Mouse (Mus musculus) lung, adult 2 months (tissue): Measurements from ENCODE around the gene Vwa5b1.

Experiments
- CTCF ChIP-seq: fragments of 200-500 bp; IDR thresholded peaks from 2 replicates; pipeline ENCODE4 v1.5.1; 2011; ENCODE audit warnings: mild to moderate bottlenecking, low read length, control low read depth; ENCODE audit not compliant: insufficient read depth
- POLR2A ChIP-seq: fragments of 200-500 bp; IDR thresholded peaks from 2 replicates; pipeline ENCODE4 v1.6.1; 2011; ENCODE audit warnings: low read depth, mild to moderate bottlenecking, control low read depth, low read length, borderline replicate concordance; ENCODE audit errors: extremely low read depth

DNA sequence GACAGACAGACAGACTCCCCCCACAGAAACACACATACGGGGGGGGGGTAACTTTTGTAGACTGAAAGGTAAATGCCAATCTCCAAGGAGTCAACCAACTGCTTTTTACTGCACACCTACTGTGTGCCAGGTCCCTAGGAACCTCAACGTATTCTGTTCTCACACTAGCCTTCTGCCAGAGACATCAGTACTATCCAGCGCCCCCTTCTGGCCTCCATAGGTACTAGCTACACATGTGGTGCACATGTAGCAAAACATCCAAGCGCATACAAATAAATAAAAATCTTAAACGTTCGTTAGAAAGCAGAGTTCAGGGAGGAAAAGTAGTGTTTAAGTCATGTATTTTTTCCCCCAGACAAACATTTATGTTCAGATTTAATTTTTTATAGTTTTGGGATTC lies 88.6 kb downstream of the Vwa5b1 start:
- TF ChIP-seq CTCF, result peak; percentile 2; the same call in 1 of the 2 replicates
- no peak for TF ChIP-seq POLR2A
